In genomic region chr7:45172974-45173373, GRCm38 (mm10) we compare ENCODE assay signal across 1 mouse cellular context.
TF ChIP-seq lines count a peak whose summit lies in the region.

No protein-coding gene starts in this region.

TF ChIP-seq in MEL, 35 proteins besides CTCF, POLR2A, EP300 and RAD21 (continued from another document):
- no peak for TF ChIP-seq UBTF (IDR thresholded peaks at IDR 0.05; ENCODE audit: borderline replicate concordance, insufficient read depth, low read depth, low read length)
- no peak for TF ChIP-seq KAT2A (conservative IDR thresholded peaks at IDR 0.05; ENCODE audit: low read depth, low read length)
- TF ChIP-seq NRF1 (IDR thresholded peaks at IDR 0.05; ENCODE audit: insufficient read depth, low read depth, low read length, poor library complexity, severe bottlenecking) = no peak
- TF ChIP-seq MYB (IDR thresholded peaks at IDR 0.05; ENCODE audit: low read depth, low read length) = no peak
